Mouse (Mus musculus) heart, adult 8-10 months (tissue): ENCODE data around the gene Renbp. TPM values are rescaled to one million over a fixed set of nuclear protein-coding genes. Genes with fewer than 3 reads are reported as not detected.
A peak's percentile ranks its signal among the peaks of the same experiment; 100 is the strongest.

Experiments used
- DNase-seq: peaks from one replicate; pipeline ENCODE4 v3.0.0; 2022; ENCODE audit warnings: low spot score
- total RNA-seq, 4 experiments: library from RNA; stranded (reverse); gene quantifications; 2 replicates each; pipeline ENCODE4 v1.2.4; 2022

The Renbp gene
- total RNA-seq = 1 to 10 TPM; 4.9 to 7.5 (median 6.1) TPM

- peak; percentile 69 for DNase-seq
Observed at GRCm38 (mm10) chrX:73930402-73931062, at the start of gene Renbp. TSS of gene Renbp (minus strand) at chrX:73930850.

- no peak for DNase-seq
Observed at GRCm38 (mm10) chrX:73977783-73978182, 47.1 kb upstream of the Renbp start.

DNA sequence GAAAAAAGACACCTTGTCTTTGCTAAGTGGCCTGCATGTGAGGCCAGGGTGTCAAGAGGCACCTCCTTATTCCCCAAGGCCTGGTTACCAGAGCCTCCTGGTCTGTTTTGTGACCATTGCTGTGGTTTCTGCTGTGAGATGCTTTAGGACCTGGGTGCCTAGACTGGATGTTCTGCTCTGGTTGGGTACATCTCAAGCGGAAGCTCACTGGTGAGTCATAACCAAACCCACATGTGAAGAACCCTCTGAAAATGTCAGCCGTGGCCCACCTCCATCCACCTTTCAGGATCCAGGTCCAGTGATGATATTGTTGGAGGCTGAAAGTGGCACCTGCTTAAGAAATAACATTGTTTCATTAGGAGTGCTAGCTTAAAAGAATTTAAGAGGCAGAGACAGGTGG, 45.6 kb upstream of the Renbp start:
- no peak for DNase-seq

DNA sequence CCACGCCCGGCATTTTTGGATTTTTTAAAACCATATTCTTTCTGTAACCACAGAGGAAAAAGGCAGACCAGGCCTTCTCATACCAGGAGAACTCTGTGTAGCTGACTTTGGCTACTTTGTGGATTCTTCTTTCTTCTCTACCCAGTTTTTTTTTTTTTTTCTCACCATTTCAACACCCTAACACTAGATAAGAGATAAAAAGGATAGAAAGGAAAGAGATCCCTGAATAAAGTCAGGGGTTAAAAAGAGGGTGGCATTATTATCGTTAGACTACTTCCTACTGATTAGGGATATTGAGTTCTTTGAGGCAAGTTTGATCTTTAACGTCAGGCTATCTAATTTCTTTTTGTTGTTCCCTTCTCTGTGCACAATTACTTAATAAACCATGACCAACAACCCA, 42.1 kb upstream of the Renbp start:
- DNase-seq = no peak

DNA sequence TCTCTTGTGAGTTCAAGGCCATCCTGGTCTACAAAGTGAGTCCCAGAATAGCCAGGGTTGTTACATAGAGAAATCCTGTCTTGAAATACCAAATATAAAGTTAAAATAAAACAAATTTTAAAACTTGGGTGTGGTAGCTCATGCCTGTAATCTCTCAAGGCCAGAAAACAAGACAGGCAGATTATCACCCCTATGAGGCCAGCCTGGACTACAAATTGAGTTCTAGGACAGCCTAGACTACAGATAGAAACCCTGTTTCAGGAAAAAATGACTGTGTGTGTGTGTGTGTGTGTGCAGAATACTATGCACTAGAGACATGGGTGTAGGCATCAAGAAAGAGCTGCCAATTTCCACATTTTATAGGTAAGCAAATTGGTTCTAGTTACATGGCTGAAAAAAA, 40.1 kb upstream of the Renbp start:
- DNase-seq = no peak

- DNase-seq = no peak
Observed at GRCm38 (mm10) chrX:73969729-73970128, 39.1 kb upstream of the Renbp start.

GRCm38 (mm10) chrX:73969167-73969566, 38.5 kb upstream of the Renbp start:
- DNase-seq = no peak

DNA sequence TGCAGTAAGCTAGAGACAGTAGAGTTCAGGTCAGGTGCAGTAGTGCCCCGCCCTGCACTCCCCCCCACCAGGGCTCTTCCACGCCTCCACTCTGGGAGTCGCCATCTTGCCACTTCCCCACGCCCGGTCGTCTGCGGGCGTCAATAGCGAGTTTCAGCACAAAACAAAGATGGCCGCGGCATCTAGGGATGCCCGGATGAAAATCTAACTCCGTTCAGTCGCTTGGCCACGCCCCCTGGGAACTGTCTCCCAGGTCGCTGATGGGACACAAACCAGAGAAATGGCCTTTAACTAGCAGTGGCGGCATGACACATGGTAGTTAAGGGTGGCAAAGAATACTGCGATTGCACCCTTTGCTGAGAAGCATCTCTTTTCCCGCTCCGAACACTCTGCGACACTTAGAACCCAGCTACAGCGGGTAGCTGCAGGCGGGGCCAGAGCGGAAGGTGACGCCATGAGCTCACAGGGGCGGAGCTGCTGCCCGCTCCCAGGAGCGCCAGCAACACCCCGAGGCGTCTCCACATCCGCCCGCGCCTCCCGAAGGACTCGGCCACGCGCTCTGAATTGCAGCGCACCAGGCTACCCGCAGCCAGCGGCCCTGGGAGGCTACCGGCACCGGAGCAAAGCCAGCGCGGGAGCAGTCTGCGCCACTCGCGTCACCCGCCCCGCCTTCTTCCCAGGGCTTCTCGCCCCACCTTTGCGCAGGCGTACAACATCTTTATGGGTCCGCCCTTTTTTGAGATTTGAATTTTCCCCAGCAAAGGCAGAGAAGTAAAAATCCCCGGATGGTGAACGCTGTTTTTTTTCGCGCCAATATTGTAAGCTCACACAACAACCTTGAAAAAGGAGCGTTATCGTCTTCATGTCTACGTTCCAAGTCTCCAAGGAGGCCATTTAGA, 36.8 kb upstream of the Renbp start:
- peak; percentile 89 for DNase-seq

- DNase-seq = peak; percentile 89
Observed at GRCm38 (mm10) chrX:73966248-73967176, 35.9 kb upstream of the Renbp start, which contains the start of gene Hcfc1. TSS of gene Hcfc1 (minus strand) at chrX:73966357.

GRCm38 (mm10) chrX:73965307-73965706, 34.7 kb upstream of the Renbp start:
- DNase-seq = no peak

- DNase-seq = no peak
Observed at GRCm38 (mm10) chrX:73964363-73964762, 33.7 kb upstream of the Renbp start.

DNA sequence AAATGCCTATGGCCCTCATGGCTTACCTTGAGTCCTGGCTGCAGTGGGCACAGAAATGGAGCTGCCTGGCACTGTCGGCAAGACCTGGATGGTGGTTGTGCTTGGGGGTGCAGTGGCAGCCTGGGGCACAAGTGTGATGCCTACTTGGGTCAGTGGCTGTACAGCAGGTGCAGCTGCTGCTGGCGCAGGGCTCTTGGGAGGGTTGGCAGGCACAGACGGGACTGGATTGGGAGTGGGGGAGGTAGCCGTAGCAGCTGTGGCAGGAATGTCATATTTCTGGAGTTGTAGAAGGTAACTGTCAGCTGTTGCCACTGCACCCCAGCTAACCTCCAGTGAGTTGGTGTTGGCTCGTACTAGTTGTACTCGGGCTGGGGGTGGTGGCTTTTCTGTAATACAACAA, 24.3 kb upstream of the Renbp start:
- DNase-seq = no peak

DNA sequence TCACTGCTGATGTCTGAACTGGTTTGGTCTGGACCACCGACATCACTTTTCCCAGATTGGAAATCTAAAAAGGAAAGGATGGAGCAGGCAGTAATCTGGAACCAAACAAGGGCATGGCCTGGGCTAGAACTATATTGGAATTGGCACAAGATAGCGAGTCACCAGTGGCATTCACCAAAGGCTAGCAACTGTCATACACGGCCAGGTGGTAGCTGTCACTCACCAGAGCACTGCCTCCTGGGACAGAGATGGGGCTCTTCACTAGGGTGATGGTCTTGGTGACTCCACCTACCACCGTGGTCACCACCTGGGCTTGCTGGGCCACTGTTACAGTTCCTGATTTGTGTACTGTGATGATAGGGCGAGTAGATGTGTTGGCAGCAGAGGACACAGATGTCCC, 22.0 kb upstream of the Renbp start:
- DNase-seq = no peak

GRCm38 (mm10) chrX:73949341-73949740, 18.7 kb upstream of the Renbp start:
- no peak for DNase-seq

GRCm38 (mm10) chrX:73948647-73949046, 18.0 kb upstream of the Renbp start:
- DNase-seq = peak; percentile 61

DNA sequence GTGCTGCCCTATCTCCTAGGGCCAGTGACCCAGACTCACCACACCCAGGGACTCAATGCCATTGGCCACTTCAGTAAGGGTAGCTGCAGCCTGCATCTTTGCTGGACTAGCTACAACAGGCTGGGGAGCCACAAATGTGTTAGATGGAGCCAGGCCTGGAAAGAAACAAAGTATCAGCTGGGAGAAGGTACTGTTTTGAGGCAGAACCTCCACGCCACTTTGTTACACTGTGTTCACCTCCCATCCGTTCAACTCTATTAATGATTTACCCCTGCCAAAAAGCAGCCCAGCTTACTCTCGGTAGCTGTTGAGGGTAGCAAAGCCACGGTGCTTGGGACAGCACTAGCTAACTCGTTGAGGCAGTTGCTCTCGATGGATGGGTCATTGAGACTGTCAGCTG, 16.2 kb upstream of the Renbp start:
- no peak for DNase-seq

DNA sequence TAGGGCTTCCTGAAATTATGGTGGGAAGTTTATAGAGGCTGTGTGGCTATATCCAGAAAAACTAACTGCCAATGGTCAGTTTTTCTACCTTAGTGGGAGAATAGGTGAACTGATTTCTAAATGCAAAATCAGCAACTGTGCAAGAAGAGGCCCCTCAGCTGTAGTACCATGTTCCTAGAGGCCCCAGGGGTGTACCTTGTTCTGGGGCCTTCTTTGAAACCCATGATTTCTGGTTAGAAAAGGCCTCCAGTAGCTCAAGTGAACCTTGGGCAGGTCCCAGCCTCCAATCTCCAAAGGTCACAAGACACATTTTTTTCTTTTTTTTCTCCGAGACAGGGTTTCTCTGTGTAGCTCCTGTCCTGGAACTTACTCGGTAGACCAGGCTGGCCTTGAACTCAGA, 11.6 kb upstream of the Renbp start:
- no peak for DNase-seq

- no peak for DNase-seq
Observed at GRCm38 (mm10) chrX:73941860-73942259, 11.2 kb upstream of the Renbp start.

DNA sequence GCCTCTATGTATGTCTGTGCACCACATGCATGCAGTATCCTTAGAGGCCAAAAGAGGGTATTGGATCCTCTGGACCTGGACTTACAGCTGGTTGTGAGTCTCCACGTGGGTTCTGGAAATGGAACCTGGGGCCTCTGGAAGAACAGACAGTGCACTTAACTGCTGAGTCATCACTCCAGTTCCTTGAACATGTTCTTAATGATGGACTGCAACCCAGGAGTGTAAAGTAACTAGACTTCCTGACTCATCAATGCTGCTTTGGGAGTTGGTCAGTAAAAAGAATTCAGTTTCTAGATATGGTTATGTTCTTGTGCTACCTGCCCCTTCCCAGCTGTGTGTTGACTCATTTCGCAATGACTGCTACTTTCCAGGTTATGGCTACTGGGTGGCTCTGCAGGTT, 1.2 kb upstream of the Renbp start:
- DNase-seq = no peak

- no peak for DNase-seq
Observed at GRCm38 (mm10) chrX:73922550-73922882, 8.1 kb downstream of the Renbp start.

DNA sequence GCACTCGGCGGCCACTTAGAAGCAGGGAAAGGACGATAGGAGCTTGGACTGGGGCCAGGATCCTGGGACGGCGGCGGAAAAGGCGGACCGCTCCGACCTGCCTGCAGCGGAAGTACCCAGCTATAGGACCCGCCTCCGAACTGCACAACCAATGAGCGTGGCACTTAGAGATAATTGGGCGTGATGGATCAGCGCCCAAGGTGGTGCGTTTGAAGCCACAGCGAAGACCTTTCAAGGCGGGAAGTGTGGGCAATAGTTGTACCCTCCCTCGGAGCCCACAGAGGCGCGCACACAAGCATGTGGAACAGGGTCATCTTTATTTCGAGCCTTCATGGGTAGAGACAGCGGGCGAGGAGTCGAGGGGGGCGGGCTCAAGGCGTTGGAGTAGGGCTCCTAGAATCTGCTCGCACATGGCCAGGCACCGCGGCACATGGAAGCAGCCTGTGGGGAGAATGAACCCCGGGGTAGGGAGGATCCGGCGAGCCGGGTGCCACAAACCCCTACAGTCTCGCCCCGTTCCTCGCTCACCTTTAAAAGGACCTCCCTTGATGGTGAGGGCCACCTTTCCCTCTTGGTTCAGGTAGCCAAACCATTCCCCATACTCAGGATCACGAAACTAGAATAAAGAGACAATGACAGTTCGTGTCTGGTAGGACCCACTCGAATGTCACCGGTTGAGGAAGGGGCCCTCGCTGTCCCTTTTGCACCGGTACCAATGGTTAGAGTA, 8.7 kb downstream of the Renbp start, which contains the start of the genes Arhgap4 and Naa10:
Gene Arhgap4, minus strand, starts transcription at position 48 of the 727 bp plus-strand sequence.
Gene Naa10, minus strand, starts transcription at position 122 of the 727 bp plus-strand sequence.
- peak; percentile 84 for DNase-seq
